Mouse (Mus musculus): Measurements from ENCODE around the gene Pitpnm2.

The Pitpnm2 gene

DNA sequence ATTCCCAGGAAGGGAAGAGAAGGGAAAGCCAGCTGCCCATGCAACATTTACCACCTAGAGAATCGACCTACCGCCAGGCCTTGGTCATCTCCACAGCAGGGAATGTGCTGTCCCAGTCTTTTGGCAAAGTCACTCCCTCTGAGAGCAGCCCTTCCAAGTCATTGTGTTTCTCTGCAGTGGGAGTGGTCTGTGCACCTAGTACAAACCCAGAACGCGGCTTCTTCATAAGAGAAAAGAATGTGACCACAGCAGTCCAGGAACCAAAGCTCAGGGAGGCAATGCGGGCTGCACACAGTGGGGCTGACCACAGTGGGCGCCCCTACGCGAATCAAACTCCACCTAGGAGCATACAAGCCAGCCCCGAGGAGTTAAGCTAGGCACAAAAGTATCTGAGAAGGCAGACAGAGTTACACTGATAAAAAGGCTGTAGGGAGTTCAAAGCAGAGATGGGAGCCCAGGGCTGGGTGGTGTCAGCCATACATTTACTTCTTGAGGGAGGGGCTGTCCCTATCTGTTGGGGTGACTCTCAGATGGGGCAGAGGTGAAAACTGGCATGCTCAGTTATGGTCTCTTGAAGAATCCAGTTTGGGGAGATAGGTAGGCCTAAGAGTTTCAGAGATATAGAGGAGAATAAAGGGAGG, 1.5 kb downstream of the Pitpnm2 start:
- no peak for DNase-seq (ENCODE audit: low spot score in 2 of 2)

- DNase-seq (ENCODE audit: low spot score in 2 of 2): no peak
Observed at GRCm38 (mm10) chr5:124247296-124247695, 2.3 kb downstream of the Pitpnm2 start.

DNA sequence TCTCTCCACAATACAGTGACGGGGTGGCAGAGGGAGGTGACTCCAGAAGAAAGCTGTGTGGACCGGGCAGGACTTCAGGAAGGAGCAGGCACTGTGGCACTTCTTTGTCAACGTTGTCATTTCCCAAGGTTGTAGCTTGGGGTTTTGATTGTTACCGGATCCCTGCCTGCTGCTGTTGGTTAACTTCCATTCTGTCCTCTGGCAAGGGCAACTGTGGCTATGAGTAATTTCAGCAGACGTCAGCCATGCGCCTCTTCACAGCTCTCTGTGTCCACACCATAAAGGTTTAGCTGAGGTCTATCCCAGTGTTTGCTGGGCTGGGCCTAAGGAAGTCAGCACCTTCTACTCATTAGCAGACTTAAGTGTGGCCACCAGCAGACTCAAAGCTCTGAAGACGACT, 4.7 kb downstream of the Pitpnm2 start:
- no peak for DNase-seq (ENCODE audit: low spot score in 2 of 2)

- no peak for DNase-seq (ENCODE audit: low spot score in 2 of 2)
Observed at GRCm38 (mm10) chr5:124244449-124244848, 5.1 kb downstream of the Pitpnm2 start.

DNA sequence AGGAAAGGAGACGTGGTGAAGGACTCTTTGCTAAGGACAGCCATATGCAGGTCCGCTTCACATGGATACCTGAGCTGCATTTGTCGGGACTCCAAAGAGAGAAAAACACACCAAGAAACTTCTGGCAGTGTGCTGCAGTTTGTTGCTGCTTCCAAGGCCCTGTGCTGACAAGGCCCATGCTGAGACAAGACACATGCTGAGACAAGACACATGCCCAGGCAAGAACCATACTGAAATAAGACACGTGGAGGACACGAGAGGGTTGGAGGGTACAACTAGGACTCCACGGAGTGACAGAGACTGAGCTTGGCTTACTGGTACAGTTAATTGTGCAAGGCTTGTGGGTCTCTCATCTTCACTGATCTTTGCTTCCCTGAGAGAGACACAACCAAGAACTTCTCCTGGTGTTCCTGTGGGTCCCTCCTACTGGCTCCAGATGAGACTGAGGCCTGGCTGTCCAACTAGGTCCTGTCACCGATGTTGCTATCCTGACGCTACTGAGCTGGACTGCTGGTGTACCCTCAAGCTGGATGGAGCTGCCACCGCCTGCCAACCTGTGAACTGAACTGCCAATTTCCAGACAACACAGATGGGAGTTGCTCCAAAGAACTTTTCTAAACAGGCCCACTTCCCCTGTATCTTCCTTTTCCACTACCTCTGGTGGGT, 6.2 kb downstream of the Pitpnm2 start:
- no peak for DNase-seq (ENCODE audit: low spot score in 2 of 2)

DNA sequence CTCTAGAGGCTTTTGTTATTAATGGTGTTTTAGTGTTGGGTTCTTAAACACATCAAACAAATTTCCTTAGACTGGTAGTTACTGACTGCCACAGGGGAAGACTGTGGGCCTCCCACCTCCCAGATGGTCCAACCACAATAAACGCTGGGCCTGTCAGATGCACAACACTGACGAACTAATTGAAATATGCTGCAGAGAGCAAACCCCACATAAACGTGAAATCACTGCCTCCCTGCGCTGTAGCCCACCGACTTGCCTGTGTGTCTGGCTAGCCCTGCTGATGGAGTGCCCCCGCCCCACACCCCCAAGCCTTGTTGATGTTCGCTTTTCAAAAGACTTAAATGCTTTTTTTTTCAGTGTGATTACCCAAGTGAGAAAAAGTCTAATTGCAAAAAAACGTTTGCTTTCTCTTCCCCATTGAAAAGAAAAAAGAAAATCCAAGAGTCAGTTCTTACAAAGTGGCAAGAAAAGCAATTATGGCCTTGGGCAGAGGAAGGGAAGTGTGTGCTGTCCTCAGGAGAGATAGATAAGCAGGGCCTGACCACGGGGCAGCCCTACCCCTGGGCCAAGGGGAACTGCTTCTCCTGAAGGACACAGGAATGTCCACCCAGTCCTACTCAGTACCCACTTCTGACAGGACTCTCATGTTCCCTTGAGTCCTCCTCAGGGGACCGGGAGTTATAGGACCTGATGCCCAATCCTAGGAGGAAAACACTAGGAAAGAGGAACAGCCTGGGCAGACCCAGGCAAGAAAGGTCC, 7.7 kb downstream of the Pitpnm2 start:
- no peak for DNase-seq (ENCODE audit: low spot score in 2 of 2)

DNA sequence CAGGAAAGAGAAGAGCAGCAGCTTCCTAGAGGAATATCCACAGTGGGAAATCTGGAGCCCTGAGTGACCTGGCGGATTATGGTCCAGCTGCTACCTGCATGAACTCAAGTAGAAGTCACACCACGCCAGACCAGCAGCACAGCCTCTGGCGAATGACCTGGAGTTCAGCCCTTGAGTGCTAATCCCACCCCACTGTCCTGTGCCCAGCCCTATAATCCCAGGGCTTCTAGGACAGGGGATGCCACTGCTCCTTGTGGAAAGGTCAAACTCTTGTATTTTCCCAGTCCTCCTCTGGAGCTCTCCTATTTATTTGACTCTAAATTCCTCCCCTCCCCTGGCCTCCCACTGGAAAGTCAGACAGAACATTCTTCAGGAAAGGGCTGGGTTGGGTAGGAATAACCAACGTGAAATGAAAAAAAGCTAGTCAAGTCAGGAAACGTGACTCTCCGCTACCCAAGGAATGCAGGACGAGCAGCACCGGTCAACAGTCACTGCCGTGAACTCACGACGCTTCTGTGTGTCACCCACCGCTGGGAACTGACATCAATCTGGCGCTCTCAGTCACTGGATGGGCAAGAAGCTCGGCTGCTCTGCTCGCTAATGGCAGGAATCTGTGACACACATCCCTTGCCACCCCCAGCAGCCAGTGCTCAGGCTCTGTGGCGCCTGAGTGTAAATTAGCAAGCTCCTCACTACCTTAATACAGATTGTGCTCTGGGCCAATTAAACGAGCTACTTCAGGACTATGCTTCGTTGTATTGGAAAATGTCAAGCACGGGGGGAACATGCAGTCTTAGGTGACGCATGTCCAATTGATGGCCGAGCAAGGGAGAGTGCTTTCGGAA, 8.5 kb downstream of the Pitpnm2 start:
- DNase-seq (ENCODE audit: low spot score in 2 of 2): no peak

GRCm38 (mm10) chr5:124236180-124236579, 13.4 kb downstream of the Pitpnm2 start:
- no peak for DNase-seq (ENCODE audit: low spot score in 2 of 2)

GRCm38 (mm10) chr5:124234778-124235177, 14.8 kb downstream of the Pitpnm2 start:
- no peak for DNase-seq (ENCODE audit: low spot score in 2 of 2)

DNA sequence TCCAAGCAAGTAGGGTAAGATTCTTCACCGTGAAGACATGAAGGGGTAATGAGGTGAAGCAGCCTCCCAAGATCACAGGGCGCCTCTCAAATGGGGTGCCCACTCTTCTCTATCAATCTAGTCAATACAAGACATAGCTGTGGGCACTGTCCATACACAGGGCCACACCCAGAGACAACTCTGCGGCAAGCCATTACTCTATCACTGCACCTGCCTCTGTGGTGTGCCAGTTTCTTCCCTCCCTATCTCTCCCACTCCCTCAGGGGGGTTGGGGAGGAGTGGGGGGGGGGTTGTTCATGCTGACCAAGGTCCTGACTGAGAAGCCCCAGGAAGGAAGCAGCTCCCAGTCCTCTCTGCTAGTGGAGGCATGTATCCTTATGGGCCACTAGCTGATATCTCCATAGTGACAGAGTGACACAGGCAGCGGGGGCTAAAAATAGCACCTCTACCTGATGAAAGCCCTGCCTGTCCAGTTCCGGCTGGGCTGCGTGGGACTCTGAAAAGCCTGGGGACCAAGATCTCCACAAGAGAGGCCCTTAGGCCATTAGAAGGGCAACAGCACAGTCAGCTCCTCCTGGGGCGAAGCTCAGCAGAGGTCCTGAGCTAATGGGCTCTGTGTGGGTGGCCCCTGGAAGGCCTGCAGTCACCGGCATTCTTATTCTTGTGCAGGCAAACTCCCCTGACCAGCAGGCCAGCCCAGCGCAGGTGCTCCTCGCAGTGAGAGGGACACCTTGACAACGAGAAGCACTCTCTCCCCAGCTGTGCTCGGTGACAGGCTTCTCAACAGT, 15.5 kb downstream of the Pitpnm2 start:
- DNase-seq (ENCODE audit: low spot score in 2 of 2): no peak

DNA sequence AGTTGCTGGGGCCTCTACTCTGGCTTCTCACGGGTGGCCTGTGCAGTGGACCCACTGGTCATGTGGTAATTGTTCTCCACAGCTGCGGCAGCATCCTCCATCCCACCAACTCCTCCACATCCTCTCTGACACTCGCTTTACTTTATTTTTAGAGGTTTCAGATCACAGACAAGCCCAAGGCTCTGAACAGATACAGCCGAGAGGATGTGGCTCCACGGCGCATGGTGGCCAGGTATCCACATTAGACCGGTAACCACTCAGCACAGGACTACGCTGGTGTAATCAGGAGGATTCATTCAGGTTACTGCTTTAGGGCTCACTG, 16.5 kb downstream of the Pitpnm2 start:
- DNase-seq (ENCODE audit: low spot score in 2 of 2): no peak

DNA sequence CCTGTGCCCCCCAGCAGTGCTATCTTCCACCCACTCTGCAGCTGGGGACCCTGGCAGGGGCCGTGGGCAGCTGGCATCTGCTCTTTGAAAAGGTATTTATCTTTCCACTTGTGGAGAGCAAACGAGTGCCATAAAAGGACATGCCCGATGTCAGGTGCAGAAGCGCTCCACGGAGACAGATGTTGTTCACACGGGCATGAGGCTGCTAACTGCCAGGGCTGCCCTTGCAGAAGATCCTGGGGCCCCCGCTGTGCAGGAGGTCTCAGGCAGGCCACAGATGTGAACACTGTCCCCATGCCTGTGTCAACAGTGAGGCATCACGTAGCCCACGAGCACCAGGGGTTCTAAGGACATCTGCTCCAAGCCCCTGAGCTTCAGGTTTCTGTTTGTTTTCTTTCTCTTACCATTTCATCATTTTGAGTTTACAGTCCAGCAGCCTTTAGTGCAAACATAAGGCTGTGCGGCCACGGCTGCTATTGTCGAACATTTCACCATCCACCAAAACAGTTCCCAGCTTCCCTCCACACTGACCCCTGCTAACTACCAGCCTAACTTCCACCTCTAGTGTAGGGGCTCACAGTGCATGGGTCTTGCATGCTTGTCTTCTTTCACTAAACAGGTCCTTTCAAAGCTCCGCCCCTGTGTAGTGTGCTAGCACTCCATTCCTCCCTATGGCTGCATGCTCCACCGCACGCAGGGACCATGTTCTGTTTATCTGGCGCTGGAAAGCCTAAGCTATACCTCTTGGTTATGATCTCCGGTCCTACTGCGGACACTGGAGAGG, 17.0 kb downstream of the Pitpnm2 start:
- no peak for DNase-seq (ENCODE audit: low spot score in 2 of 2)

GRCm38 (mm10) chr5:124230461-124230860, 19.1 kb downstream of the Pitpnm2 start:
- DNase-seq (ENCODE audit: low spot score in 2 of 2): no peak

- DNase-seq (ENCODE audit: low spot score in 2 of 2): no peak
Observed at GRCm38 (mm10) chr5:124227193-124227592, 22.4 kb downstream of the Pitpnm2 start.

GRCm38 (mm10) chr5:124226494-124226893, 23.1 kb downstream of the Pitpnm2 start:
- DNase-seq (ENCODE audit: low spot score in 2 of 2): no peak

- DNase-seq (ENCODE audit: low spot score in 2 of 2): no peak
Observed at GRCm38 (mm10) chr5:124225891-124226290, 23.7 kb downstream of the Pitpnm2 start.

- no peak for DNase-seq (ENCODE audit: low spot score in 2 of 2)
Observed at GRCm38 (mm10) chr5:124224321-124225092, 25.1 kb downstream of the Pitpnm2 start.

DNA sequence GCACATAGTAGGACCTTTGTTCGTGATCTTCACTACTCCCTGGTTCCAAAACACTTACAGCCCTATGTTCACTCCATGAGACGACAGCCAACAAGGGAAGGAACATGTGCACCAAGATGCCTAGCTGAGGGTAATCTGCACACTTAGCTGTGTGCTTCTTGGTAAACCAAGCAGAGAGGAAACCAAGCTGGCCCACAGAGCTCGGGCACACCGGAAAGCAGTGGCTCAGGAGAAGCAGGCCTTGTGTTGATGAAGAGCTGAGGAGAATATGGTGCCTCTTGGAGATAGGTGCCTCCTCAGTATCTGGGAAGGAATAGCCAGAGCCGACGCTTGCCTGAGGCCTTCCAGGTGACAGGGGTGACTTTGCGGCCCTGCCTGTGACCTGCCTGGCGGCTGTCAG, 26.0 kb downstream of the Pitpnm2 start:
- DNase-seq (ENCODE audit: low spot score in 2 of 2): no peak

DNA sequence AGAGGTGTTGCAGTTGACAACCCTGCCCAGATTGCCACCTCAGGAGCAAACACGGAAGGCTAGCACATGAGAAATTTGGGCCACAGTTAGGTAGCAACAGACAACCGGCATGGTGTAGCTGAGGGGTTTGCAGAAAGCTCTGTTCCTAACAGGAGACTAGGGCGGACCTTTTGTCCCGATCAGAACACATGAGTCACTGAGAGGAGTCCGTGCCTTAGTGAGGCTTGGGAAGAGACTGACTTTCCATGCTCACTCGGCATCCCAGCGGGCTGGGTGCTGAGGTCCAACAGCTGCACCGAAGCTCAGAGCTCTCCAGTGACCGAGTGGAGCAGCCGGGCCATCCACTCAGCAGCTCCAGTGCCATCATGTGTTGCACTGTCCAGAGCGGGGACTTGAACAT, 26.9 kb downstream of the Pitpnm2 start:
- DNase-seq (ENCODE audit: low spot score in 2 of 2): no peak

DNA sequence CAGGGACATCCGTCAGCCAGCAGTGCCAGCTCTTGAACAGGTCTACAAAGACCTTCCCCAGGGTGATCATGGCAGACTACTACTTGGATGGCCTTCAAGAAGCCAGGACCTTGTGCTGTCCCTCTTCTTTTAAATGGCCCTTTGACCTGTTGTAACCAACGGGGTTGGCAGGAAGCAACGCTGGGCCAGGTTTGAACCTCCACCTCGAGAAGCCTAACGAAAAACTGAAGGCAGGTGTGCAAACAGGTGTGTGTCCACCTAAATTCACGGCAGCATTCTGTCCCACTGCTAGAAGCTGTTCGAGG, 27.9 kb downstream of the Pitpnm2 start:
- DNase-seq (ENCODE audit: low spot score in 2 of 2): no peak

Measured in frontal cortex, postnatal 36 days (tissue).